Mouse (Mus musculus) heart, adult 2 months (tissue): ENCODE results near the gene Rasl12.

Source experiments
- CTCF ChIP-seq: fragments of 200-600 bp; IDR thresholded peaks from 2 replicates; pipeline ENCODE4 v1.8.1; 2022; ENCODE audit warnings: antibody characterized with exemption, mild to moderate bottlenecking, moderate library complexity
- EP300 ChIP-seq: fragments of 200-500 bp; IDR thresholded peaks from 2 replicates; pipeline ENCODE4 v1.6.1; 2011; ENCODE audit warnings: low read depth, low read length, control low read depth; ENCODE audit not compliant: insufficient read depth
- POLR2A ChIP-seq: fragments of 200-500 bp; IDR thresholded peaks from 2 replicates; pipeline ENCODE4 v1.6.1; 2011; ENCODE audit warnings: mild to moderate bottlenecking, low read depth, low read length, control low read depth; ENCODE audit not compliant: insufficient read depth

GRCm38 (mm10) chr9:65444692-65445091 lies 46.4 kb downstream of the Rasl12 start:
- no peak for TF ChIP-seq CTCF
- no peak for TF ChIP-seq POLR2A
- TF ChIP-seq EP300: no peak
